Mouse (Mus musculus): ENCODE results near the gene Itga1.
A peak's percentile ranks its signal among the peaks of the same experiment; 100 is the strongest.

Itga1 gene

DNA sequence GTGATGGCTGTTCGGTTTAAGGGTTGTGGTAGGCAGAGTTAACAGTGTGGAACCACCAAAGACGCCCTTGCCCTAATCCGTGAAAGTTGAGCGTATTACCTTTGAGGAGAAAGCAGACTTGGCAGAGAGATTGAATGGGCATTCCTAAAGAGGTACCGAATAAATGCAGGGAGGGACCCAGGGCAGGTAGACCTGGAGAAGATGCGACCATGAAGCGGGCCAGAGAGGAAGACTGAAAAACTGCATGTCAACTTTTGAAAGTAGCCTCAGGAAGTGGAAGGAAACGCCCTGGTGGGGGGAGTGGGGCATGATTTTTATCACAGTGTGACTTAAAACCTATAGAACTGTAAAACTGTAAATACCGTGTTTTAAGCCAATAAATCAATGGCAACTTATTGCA is 2.4 kb downstream of the Itga1 start:
- no peak for DNase-seq (ENCODE audit: low read depth in 1 of 2, low spot score in 2 of 2)

DNA sequence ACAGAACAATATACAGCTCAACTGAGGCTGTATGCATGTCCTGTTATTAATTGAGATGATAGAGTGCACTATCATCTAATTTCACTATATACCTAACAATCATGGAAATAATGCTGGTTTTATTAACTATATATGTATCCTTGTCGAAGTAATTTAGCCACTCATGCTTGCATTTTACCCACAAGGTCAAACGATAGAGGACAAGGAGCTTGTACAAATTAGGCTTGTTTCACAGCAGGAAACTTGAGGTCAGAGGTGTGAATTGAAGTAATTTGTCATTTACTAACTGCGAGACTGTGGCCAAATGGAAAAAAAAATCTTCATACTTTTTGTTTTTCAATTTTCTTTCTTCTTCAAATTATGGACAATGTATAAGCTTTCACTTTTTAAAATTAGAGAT is 3.5 kb downstream of the Itga1 start:
- DNase-seq (ENCODE audit: low read depth in 1 of 2, low spot score in 2 of 2): no peak

DNA sequence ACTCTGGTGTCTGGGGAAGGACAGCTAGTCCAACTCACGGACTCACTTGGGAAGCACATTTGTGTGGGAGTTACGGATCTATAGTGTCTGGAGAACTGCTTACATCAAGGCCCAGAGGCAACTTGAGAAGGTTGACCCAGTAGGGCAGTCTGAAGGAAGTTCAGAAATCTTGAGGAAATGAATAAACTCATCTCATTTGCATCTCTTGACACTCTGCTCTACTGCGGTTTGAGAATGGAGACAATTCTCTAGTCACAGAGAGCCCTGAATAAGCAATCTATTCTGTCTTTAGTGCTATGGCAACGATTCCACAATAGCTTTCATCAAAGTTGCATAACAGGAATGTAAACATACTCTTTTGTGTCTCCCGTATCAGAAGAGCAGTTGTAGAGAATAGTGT is 4.8 kb downstream of the Itga1 start:
- no peak for DNase-seq (ENCODE audit: low read depth in 1 of 2, low spot score in 2 of 2)

DNA sequence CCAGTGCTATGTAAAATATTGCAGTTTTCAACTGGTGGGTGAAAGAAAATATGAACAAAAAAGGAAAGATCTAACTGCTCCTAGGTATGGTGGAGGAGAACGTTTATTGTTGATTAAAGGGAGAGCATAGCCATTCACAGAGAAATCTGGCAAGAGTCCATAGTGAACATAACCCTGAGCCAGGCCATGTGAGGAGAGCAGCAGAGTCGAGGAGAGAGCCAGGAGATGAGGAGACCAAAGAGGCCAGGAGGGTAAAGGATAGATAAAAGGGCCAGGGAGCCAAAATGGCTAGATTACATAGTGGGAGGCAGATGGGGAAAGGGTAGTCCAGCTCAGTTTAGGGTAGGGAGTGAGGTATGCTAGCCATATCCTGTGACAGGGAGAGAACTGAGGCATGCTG is 5.5 kb downstream of the Itga1 start:
- no peak for DNase-seq (ENCODE audit: low read depth in 1 of 2, low spot score in 2 of 2)

DNA sequence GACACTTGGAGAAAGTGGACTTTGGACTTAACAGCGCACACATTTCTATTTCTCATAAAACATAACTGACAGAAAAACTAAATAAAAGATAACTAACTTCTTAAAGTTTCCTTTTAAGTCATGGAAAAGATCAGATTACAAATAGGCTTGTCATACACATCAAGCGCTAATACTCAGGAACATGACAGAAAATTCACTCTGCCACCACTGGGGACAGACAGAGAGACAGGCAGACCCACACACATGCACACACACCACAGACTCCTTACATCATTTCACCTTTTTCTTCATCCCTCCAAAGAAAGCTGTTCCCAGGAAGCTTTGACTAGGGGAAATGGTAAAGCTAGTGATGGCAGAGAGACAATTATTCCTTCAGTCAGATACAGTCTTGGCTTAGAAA is 6.4 kb downstream of the Itga1 start:
- no peak for DNase-seq (ENCODE audit: low read depth in 1 of 2, low spot score in 2 of 2)

DNA sequence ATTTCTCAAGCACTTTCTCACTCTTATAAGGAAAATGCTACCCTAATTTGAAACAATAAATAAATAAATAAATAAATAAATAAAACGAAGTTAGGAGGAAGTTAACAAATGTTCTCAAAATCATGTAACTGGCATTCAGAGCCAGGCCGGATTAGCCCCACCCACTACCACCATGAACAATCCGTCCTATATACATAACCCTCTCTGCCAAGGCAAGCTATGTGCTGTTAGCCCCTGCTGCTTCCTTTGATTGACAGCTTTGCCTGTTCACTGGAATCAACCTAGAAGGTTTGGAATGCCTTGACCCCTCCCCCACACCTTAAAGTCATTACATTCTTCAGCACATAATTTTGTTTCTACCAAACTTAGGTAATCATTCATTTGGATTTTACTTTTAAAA is 10.3 kb downstream of the Itga1 start:
- DNase-seq (ENCODE audit: low read depth in 1 of 2, low spot score in 2 of 2): no peak

DNA sequence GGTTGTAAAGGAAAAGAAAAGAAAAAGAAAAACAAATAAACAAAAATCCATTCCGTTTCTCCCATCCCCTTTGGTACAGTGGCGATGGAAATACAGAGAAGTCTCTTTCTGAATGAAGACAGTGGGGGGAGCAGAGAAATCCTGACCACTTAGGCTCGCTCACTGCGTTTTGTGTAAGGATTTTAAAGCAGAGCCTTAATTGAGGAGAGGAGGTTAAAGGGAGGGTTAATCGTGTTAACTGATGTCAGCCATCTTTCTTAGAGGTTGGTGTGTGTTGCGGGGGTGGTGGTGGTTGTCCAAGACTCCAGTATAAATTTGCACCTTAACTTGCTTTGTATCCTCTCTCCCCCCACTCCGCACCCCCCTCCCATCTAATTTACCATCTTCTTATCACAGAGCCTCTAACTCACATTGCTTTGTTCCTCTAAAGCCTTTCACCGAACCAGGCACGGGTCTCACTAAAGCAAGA is 10.8 kb downstream of the Itga1 start:
- DNase-seq (ENCODE audit: low read depth in 1 of 2, low spot score in 2 of 2): no peak

DNA sequence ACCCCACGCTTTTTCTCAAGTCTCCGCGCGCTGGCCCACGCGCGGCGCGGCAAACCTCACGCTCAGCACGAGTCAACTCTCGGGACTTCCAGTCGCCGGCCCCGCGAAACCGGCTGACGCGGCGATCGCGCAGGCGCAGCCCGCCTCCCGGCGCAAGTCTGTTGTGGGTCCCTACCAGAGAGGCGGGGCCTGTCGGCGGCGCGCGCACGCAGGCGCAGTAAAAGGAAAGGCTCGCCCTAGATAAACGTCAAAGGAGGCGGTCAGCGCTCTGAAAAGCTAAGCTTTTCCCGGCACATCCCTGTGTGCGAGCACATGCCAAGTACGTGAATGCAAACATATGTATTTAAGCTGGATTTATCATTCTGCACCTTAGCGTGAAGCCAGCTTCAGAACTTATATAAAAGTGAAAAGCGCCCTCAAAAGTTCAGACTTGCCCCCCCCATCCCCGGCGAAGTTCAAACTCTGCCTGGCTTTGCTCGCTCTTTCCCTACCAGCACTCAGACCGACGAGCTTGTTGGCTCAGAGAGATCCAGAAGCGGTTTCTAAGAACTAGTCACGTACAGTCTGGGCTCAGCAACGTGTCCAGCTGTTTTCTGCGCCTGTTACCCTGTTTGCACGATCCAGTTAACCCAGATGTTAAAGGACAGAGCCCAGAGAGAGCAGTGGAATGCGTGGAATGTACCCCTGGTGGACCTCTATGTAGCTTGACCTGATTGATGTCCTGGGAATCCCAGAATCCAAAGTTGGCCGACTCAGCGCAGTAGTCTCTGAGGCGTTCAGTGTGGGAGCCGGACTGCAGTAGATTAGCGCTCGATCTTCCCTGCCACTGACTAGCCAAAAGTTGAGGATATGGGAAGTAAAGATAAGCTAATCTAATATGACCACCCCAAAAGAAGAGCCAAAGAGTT is 11.4 kb downstream of the Itga1 start, which contains the start of gene Pelo:
Pelo (minus strand) TSS at position 118 of the 908 bp plus-strand sequence.
- DNase-seq (ENCODE audit: low read depth in 1 of 2, low spot score in 2 of 2): peak; percentile 83 to 94

DNA sequence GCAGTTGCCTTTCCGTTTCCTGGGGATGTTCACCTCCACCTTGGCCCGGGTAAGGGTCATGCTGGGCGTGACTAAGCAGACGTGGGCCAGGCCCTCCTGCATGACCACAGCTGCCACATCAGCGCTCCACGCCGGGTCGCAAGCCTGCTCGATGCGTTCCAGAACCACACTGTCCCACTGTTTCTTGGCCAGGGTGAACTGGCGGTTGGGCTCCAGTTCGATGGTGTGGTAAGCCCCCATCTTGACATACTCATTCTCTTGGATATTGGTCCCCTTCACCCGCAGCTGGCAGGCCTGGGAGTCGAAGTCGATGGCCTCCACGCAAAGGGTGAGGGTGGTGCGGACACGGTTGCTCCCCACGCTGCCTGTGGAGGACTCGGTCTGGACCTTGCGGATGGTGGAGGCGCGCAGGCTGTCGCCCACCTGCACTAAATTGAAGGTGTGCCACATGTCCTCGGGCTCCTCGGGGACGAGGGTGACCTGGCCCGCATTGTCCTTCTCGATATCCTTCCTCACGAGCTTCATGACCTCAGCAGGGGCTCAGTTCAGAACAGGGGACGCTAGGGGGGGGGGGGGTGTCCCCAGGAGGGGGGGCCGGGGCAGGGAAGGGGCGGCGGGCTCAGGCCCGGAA is 12.3 kb downstream of the Itga1 start:
- DNase-seq (ENCODE audit: low read depth in 1 of 2, low spot score in 2 of 2): no peak

DNA sequence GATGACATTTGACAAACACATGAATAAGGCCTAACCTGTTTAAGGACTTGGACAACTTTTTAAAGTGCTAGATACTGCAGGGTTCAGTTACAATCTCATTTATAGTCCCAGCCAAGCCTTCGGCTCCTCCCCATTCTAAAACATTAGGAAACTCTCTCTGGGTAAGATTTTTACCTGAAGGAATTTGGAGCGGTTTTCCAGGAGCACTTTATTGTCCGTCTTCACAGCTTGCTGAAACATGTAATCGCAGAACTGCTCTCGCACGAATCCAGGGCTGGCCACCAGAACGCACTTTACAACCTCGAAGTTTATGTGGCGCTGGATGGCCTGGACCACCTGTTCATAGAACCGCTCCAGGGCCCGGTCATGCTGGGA is 12.8 kb downstream of the Itga1 start:
- no peak for DNase-seq (ENCODE audit: low read depth in 1 of 2, low spot score in 2 of 2)

DNA sequence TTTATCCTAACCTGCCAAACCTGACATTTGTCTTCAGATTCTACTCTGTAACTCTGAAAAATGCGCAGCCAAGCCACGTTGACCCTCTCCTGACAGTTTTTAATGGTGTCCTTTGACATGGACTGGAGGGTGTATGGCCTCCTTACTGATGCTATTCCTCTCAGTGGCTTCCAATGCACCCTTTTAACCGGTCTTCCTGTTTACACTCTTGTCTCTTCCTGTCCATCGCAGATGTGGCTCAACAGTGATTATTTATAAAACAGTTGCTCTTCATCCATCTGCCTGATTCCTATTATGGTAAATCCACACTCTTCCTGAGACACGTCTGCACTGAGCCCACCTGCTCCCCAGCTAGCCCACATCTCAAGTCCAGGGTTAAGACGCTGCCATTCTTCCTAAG is 15.8 kb downstream of the Itga1 start:
- no peak for DNase-seq (ENCODE audit: low read depth in 1 of 2, low spot score in 2 of 2)

DNA sequence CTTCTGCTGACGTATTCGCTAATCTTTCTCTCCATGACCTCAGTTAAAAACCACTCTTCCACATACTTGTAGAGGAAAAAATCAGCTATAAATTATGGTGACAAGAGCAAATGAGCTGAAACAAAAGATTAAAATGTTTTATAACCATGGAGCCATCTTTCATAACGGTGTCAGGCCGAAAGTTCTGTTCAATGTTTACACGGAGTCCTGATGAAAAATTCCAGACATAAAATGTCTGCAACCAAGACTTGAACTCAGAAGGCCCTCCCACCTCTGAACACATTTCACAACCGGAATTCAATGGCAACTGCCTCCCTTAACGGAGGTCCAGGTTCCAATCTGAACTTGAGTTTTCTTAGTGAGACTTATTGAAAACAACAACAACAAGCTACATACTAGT is 19.4 kb downstream of the Itga1 start:
- no peak for DNase-seq (ENCODE audit: low read depth in 1 of 2, low spot score in 2 of 2)

DNA sequence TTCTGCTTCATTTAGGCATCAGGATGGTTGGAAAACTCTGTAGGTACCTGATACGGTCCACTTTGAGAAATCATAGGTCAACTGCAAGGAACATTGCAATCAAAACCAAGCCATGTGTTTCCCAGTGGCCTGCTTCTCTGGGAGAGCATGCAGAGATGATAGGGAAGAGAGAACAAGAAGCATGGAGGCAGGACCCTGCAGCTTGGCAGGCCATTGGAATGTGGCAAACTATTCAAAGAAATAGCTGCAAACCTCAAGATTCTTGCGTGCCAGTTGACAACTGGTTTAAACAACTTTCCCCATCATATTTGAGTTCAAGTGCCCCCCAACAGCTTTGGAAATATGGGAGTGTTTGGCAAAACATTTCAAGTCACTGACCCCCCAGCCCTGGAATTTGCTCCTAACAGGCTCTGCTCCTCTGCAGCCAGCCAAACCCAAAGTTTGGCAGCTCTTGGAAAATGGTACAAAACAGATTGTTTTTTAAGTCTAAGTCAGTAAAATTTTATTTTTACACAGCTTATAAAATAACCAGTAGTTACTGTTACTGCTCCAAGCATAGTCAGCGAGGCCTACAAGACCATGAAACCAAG is 21.7 kb downstream of the Itga1 start:
- DNase-seq (ENCODE audit: low read depth in 1 of 2, low spot score in 2 of 2): no peak

DNA sequence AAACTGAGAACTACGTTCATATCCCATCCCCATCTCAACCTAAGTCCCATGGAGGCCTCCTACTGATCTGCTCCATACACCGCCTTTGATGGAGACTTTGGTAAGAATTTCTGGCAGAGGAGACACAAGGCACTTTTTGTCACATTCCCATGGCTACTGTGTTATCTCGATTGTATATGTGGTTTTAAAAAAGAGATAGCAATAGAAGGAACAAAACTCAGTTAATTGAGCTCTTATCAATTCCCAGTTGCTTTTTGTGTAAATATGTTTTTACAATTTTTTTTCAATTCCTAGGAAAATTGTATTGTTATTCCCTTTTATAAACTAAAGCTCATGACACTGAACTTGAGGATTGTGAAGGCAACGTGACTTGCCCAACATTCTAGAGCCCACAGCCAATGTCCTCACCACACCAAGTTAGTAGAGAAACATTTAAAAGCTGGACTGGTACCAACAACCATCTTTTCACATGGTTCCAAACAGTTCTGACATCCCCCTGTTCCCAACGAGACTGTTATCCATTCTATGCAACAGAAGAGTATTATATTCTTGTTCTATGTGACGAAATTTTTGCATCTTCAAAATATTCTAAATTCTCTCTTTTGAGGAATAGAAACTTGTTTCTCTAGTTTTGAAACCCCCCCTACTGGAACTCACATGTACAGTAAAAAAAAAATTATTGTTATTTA is 22.6 kb downstream of the Itga1 start:
- DNase-seq (ENCODE audit: low read depth in 1 of 2, low spot score in 2 of 2): no peak

DNA sequence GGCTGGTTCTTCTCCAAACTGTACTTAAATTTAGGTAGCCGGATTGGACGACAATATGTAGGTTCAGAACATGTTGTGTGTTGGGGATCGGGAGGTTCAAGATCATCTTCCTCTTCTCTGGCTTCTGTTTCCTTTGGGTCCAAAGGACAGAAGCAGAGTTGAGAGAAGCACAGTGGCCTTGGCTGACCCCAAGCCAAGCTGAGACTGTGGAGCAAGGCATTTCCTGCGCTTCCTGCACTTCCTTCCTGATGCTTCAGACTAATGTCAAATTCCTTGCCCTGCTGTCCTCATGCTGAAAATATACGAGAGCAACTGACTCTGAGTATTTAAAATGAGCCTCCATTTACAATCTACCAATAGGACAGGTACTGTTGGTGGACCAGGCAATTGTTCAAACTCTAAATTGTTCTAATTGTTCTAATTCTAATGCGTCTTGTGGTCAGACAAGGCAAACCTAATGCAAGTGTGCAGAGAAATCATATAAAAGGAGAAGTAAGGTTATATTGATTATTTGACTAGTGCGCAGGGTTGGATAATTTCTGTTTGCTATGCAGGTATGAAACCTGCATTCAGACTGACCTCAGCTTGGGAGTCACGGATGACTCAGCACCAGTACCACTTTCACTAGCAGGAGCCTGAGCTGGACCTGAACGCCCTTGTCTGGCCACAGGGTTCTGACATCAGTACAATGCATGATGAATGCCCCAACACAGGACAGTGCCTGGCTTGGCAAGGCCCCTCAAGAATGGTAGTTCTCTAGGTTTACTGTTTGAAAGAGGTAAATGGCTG is 24.2 kb downstream of the Itga1 start:
- DNase-seq (ENCODE audit: low read depth in 1 of 2, low spot score in 2 of 2): no peak

DNA sequence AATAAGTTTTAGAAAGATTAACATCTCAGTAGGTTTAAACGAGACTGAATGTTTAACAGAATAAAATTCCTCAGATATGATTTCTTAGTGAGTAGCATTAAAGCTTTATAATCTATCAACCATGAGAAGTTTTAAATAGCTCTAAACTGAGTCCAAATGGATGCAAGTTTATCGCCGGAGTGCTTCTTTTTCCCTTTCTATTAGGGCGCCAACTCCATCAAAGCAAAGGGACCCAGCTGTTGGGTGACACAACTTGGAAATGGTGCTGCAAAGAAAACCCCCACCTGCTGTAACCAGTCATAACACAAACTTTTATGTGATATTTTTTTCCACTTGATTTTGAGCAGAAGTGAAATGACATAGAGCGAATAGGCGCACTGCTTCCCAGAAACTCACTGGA is 29.4 kb downstream of the Itga1 start:
- no peak for DNase-seq (ENCODE audit: low read depth in 1 of 2, low spot score in 2 of 2)

DNA sequence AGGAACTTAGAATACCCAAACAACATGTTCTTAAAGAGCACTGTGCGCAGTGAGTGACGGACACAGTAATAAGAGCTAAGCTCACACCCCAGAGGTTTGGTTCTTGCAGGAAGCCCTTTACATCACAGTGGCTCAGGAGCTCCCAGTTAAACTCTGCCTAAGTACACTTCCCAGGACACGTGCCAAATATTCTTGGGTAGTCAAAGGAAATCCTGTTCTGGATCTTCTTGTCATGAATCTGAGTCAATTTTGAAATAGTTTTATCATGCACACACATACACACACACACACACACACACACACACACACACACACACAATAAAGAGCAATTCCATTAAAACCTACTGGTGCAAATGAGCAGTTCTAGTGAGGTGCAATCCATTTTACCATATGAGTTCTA is 30.3 kb downstream of the Itga1 start:
- DNase-seq (ENCODE audit: low read depth in 1 of 2, low spot score in 2 of 2): no peak

DNA sequence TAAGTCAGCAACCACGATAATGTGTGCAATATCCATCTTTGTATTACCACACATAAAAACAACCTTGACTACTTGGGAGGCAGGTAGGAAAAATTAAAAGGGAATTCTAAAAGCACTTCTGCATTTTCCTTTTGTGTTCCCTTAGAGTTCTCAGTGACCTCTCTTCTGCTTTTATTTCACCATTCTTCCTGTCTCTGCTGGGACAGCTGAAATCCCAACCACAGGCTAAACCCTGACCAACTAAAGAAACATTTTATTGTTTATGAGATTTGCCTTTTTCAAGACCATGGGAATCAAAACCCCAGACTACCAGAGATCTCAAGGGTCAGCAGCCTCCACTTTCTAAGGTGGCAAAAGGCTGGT is 33.8 kb downstream of the Itga1 start:
- no peak for DNase-seq (ENCODE audit: low read depth in 1 of 2, low spot score in 2 of 2)

DNA sequence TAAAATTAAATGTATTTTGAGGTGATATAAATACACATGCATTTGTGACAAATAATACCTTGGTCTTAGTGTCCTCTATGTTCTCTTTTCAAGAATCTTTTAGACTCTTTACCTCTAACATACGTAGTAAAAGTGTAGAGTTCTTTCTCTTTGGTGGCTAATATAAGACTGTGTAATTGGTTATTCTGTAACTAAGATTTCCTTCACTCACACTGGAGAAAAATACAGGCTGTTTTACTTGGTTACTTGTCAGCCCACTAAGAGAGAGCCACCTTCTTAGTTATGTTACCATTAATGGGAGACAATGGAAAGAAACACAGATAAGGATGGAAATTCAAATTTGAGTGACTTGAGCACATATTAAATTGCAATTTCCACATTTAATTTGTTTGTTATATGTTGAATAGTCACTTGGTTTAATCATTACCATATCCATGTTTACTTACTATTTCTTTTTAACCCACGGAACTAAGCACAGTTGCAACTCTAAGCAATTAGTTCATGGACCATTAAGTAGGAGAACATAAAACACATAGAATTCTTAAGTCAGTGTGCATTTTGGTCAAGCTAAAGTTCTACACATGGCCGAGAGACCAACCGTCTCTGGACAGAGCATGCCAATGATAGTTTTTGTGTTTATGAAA is 34.3 kb downstream of the Itga1 start:
- DNase-seq (ENCODE audit: low read depth in 1 of 2, low spot score in 2 of 2): no peak

DNA sequence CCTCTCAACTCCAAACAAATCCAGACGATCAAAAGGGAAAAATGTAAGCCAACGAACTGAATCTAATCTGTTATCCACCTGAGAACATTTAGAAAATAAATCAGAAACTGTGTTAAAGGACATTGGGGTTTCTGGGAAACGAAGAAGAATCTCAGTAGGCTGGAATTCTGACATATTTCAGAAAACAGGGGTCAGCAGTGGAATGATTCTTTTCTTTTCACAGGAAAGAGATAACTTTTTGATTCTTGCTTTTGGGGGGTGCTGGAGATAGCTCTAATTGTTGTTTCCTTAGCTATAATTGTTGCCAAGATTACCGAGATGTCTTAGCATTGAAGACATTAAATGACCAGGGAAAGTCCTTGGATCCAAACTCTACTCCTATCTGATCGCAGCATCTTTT is 44.2 kb downstream of the Itga1 start:
- no peak for DNase-seq (ENCODE audit: low read depth in 1 of 2, low spot score in 2 of 2)
